Mouse (Mus musculus): ENCODE data around the gene Pard3b. TPM values are rescaled to one million over a fixed set of nuclear protein-coding genes. Genes with fewer than 3 reads are reported as not detected.

Gene Pard3b
- polyA plus RNA-seq, 1 experiment from 2014 or later, result 11.4 TPM

DNA sequence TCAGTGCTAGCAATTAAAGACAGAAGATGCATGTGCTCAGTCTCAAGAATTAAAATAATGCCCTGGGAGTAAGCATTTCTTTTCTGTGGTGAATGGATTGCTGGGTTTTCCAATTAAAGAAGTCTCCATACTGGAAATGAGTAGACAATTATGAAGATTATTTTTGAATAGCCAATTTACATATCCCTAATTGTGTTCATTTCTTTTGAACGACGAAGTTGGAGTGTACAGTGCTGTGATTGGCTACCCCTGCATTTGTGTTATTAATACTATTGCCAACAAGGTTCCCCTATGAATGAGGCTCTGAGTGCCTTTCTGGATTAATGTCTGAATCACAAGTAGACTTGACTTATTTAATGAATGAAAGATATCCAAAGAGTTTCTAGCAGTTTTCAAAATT, 370.2 kb downstream of the Pard3b start:
- Histone ChIP-seq H3K4me1 (ENCODE audit: control insufficient read depth, insufficient read depth, low read length) (peaks cover 3% of the 10 kb centered on the region; the same call in 1 of the 2 replicates), H3K4me2 (ENCODE audit: low read depth, low read length) (no peak overlapping the region), H3K36me3 (ENCODE audit: control insufficient read depth, insufficient read depth) (no peaks in the 10 kb centered on the region), H3K9ac (ENCODE audit: low read length) (no peak overlapping the region), H3K9me3 (replicated peaks; ENCODE audit: control insufficient read depth, low read length) (no peaks in the 10 kb centered on the region), H3K4me3 (ENCODE audit: low read length) (no peak overlapping the region), H3K27me3 (ENCODE audit: control insufficient read depth, insufficient read depth, low read length) (no peaks in the 10 kb centered on the region), H3K27ac (ENCODE audit: low read length) (no peak overlapping the region)
- no peak for ATAC-seq (replicated peaks; ENCODE audit: extremely low read depth, insufficient read depth, low FRiP score)
- 85% methylated on average over 2 of the region's 2 CpGs for WGBS

DNA sequence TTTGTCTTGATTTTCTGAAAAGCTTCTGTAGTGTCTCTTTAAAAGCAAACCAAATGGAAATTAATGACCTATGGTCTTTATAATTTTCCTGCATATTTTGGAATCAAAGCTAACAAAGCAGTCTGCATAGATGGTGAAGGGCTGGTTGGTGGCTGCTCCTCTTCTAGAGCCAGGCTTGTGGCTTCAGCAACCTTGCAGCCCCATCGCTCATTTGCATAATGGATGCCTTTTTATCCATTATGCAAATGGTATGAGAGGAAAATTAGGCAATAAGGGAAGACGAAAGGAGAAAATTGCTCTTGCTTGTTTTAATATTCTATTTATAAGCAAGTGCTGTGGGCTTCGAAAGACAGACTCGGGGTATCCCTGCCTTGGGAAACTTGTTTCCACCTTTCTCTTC, 373.1 kb downstream of the Pard3b start:
- Histone ChIP-seq H3K4me3 (ENCODE audit: low read length) (no peak overlapping the region), H3K9me3 (replicated peaks; ENCODE audit: control insufficient read depth, low read length) (no peaks in the 10 kb centered on the region), H3K27ac (ENCODE audit: low read length) (no peak overlapping the region), H3K4me2 (ENCODE audit: low read depth, low read length) (no peak overlapping the region), H3K9ac (ENCODE audit: low read length) (no peak overlapping the region), H3K27me3 (ENCODE audit: control insufficient read depth, insufficient read depth, low read length) (no peaks in the 10 kb centered on the region), H3K4me1 (ENCODE audit: control insufficient read depth, insufficient read depth, low read length) (no peaks in the 10 kb centered on the region), H3K36me3 (ENCODE audit: control insufficient read depth, insufficient read depth) (no peaks in the 10 kb centered on the region)
- WGBS, result 94% methylated on average over 4 of the region's 4 CpGs
- ATAC-seq (replicated peaks; ENCODE audit: extremely low read depth, insufficient read depth, low FRiP score), result no peak

DNA sequence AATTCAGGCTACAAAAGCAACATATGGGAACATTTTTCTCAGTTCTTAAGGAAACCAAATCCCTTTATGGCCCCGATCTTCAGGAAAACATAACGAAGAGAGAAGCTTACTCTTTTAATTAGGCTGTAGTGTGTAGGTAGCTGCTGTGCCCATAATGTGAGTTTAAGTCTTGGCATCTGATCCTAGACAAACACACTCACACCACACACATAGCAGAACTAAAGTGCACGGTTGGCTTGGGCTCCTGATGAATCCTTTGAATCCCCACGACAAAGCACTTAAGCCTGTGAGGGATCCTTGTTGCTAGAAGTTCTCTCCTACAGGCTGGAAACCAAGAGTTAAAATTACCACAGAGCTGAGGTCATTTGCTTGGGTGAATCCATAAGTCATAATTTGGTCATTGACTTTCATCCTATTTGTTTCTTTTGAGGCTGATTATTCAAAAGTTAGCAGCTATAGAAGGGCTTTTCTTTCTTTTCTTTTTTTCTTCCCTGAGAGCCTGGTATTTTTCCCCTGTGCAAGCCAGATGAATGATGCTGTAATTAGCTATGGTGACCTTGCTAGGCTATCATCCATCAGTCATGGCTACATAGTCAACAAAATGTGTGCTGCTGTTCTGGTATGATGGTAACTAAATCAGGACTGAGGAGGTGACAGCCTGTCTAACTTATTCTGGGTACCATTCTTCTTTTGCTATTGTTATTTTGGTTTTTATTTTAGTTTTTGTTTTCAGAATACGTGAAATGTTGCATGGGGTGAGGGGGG, 378.1 kb downstream of the Pard3b start:
- H3K9ac ChIP-seq (ENCODE audit: low read length), result no peak overlapping the region
- H3K4me2 ChIP-seq (ENCODE audit: low read depth, low read length), result no peak overlapping the region
- H3K9me3 ChIP-seq (replicated peaks; ENCODE audit: control insufficient read depth, low read length), result no peaks in the 10 kb centered on the region
- ATAC-seq (replicated peaks; ENCODE audit: extremely low read depth, insufficient read depth, low FRiP score), result no peak
- no peaks in the 10 kb centered on the region for H3K36me3 ChIP-seq (ENCODE audit: control insufficient read depth, insufficient read depth)
- H3K4me1 ChIP-seq (ENCODE audit: control insufficient read depth, insufficient read depth, low read length), result no peaks in the 10 kb centered on the region
- H3K27me3 ChIP-seq (ENCODE audit: control insufficient read depth, insufficient read depth, low read length), result no peaks in the 10 kb centered on the region
- no peak overlapping the region for H3K27ac ChIP-seq (ENCODE audit: low read length)
- H3K4me3 ChIP-seq (ENCODE audit: low read length), result no peak overlapping the region
- WGBS, result 74% methylated on average over 5 of the region's 5 CpGs

DNA sequence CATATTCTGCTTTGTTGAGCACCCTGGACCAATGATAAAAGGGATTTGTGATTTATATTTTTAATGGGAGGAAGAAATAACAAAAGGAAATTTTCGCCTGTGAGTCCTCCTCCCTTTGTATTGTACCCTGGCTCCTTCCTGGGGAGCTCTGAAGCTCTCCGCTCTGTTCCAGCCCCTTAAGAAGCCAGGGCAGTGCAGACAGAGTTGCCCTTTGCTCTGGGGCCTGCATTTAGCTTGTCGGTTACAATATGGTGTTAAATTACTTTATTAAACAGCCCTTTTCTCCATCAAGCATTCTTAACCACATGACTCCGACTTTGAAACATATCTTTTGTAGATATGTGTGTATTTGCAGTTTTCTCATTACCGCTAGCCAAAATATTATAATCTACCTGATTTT, 379.7 kb downstream of the Pard3b start:
- WGBS, result 73% methylated on average over 5 of the region's 5 CpGs

DNA sequence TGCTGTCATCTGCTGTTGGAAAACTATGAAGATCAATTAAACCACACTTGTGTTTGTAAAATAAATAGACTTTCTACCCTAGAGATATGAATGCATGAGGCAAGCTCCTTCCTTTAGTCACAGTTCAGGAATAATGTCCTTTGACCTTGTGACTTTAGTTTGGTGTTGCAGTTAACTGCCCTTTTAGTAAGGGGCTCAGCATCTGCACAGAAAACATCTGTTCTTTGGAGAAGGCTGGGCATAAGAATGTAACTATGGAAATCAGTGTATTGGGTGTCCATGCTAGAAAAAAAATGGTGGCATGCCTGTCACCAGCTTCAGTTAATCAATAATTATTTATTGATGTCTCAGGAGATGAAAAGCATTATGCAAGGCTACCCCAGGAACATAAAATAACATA, 381.1 kb downstream of the Pard3b start:
- Histone ChIP-seq H3K27me3 (ENCODE audit: control insufficient read depth, insufficient read depth, low read length) (no peaks in the 10 kb centered on the region), H3K9ac (ENCODE audit: low read length) (no peak overlapping the region), H3K4me3 (ENCODE audit: low read length) (no peak overlapping the region), H3K36me3 (ENCODE audit: control insufficient read depth, insufficient read depth) (no peaks in the 10 kb centered on the region), H3K4me2 (ENCODE audit: low read depth, low read length) (no peak overlapping the region), H3K4me1 (ENCODE audit: control insufficient read depth, insufficient read depth, low read length) (no peaks in the 10 kb centered on the region), H3K27ac (ENCODE audit: low read length) (no peak overlapping the region), H3K9me3 (replicated peaks; ENCODE audit: control insufficient read depth, low read length) (no peaks in the 10 kb centered on the region)
- no peak for ATAC-seq (replicated peaks; ENCODE audit: extremely low read depth, insufficient read depth, low FRiP score)

More for the DNA sequence above, 379.7 kb downstream of the Pard3b start:
- no peak overlapping the region for H3K4me3 ChIP-seq (ENCODE audit: low read length)
- H3K4me1 ChIP-seq (ENCODE audit: control insufficient read depth, insufficient read depth, low read length), result no peaks in the 10 kb centered on the region
- ATAC-seq (replicated peaks; ENCODE audit: extremely low read depth, insufficient read depth, low FRiP score), result no peak
- H3K9ac ChIP-seq (ENCODE audit: low read length), result no peak overlapping the region
- no peak overlapping the region for H3K4me2 ChIP-seq (ENCODE audit: low read depth, low read length)
- H3K9me3 ChIP-seq (replicated peaks; ENCODE audit: control insufficient read depth, low read length), result no peaks in the 10 kb centered on the region
- H3K36me3 ChIP-seq (ENCODE audit: control insufficient read depth, insufficient read depth), result no peaks in the 10 kb centered on the region
- no peak overlapping the region for H3K27ac ChIP-seq (ENCODE audit: low read length)
- H3K27me3 ChIP-seq (ENCODE audit: control insufficient read depth, insufficient read depth, low read length), result no peaks in the 10 kb centered on the region

DNA sequence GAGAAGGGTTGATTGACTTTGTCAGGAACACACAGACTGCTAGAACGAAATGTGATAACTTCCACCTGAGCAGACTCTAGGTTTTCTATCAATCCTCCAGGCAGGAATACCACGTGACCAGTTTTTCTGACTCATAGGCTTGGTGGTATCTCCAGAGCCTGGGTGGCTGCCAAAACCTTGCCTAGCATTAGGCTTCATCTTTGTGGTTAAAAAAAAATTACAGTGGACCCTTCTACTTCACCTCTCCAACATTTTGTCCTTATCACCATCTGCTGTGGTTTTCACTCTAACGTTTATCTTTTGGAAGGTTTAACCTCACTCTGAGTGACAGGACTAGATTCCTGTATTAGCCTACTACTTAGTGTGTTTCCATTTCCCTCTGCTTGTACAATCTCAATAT, 403.1 kb downstream of the Pard3b start:
- no peak; the same call in 1 of the 2 replicates for ATAC-seq (replicated peaks; ENCODE audit: extremely low read depth, insufficient read depth, low FRiP score)
- Histone ChIP-seq H3K27me3 (ENCODE audit: control insufficient read depth, insufficient read depth, low read length) (no peaks in the 10 kb centered on the region), H3K4me2 (ENCODE audit: low read depth, low read length) (no peak overlapping the region), H3K4me1 (ENCODE audit: control insufficient read depth, insufficient read depth, low read length) (peaks cover 13% of the 10 kb centered on the region), H3K9ac (ENCODE audit: low read length) (no peak overlapping the region), H3K36me3 (ENCODE audit: control insufficient read depth, insufficient read depth) (no peaks in the 10 kb centered on the region), H3K9me3 (replicated peaks; ENCODE audit: control insufficient read depth, low read length) (no peaks in the 10 kb centered on the region), H3K27ac (ENCODE audit: low read length) (no peak overlapping the region), H3K4me3 (ENCODE audit: low read length) (no peak overlapping the region)
- WGBS, result 14% methylated on average over 3 of the region's 3 CpGs

DNA sequence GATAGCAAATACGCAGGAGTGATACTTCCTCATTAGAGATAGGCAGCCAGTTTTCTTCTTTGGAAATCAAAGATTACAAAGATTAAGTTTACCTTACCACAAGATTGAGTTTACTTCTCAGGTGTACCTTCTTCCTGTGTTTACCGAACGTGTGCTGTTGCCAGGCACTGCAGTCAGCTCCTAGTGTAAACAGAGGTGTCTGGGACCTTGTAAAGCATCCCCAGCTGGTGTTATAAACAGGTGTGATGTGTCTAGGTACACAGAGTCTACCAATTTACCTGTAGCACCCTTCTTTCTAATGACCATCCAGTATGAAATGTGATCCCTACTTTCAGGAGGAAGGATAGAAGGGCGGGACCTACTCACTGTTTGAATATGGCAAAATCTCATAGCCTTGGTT, 410.0 kb downstream of the Pard3b start:
- Histone ChIP-seq H3K27me3 (ENCODE audit: control insufficient read depth, insufficient read depth, low read length) (no peaks in the 10 kb centered on the region), H3K4me2 (ENCODE audit: low read depth, low read length) (no peak overlapping the region), H3K9ac (ENCODE audit: low read length) (no peak overlapping the region), H3K9me3 (replicated peaks; ENCODE audit: control insufficient read depth, low read length) (no peaks in the 10 kb centered on the region), H3K27ac (ENCODE audit: low read length) (no peak overlapping the region), H3K4me3 (ENCODE audit: low read length) (no peak overlapping the region), H3K4me1 (ENCODE audit: control insufficient read depth, insufficient read depth, low read length) (peaks cover 4% of the 10 kb centered on the region; the same call in 1 of the 2 replicates), H3K36me3 (ENCODE audit: control insufficient read depth, insufficient read depth) (no peaks in the 10 kb centered on the region)
- ATAC-seq (replicated peaks; ENCODE audit: extremely low read depth, insufficient read depth, low FRiP score), result no peak
- 62% methylated on average over 4 of the region's 4 CpGs for WGBS

DNA sequence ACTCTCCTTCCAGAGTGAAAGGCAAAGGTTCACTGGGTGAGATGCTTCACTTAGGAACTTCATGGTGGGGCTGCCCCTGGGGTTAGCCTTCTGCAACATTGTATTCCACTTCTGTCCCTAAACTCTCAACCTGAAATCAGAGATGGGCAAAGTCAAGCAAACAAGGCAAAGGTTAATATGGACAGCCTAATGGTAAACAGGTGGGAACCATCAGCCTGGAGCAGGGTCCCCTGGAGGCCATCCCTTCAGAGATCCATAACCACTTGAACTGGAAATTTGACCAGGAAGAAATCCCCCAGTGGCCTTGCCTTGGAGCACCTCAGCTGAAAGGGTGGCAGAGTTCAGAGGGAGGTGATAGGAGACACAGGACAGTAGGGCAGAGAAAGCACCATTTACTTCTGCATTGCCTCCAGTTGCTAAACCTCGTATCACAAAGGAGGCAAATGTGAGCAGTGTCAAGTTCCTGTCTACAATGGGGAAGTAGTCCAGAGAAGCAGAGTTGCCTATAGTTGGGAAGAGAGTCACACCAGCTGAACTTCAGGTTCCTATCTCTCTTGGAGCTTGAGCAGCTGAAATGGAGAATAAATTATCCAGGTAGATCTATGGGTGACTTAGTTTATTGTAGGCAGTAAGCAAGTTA, 412.7 kb downstream of the Pard3b start:
- H3K4me3 ChIP-seq (ENCODE audit: low read length), result no peak overlapping the region
- no peak overlapping the region for H3K9ac ChIP-seq (ENCODE audit: low read length)
- no peak overlapping the region for H3K27ac ChIP-seq (ENCODE audit: low read length)
- no peak overlapping the region for H3K4me2 ChIP-seq (ENCODE audit: low read depth, low read length)
- 40% methylated on average over 1 of the region's 1 CpGs for WGBS
- ATAC-seq (replicated peaks; ENCODE audit: extremely low read depth, insufficient read depth, low FRiP score), result no peak
- H3K4me1 ChIP-seq (ENCODE audit: control insufficient read depth, insufficient read depth, low read length), result no peaks in the 10 kb centered on the region; the same call in 1 of the 2 replicates
- no peaks in the 10 kb centered on the region for H3K36me3 ChIP-seq (ENCODE audit: control insufficient read depth, insufficient read depth)
- H3K27me3 ChIP-seq (ENCODE audit: control insufficient read depth, insufficient read depth, low read length), result no peaks in the 10 kb centered on the region
- H3K9me3 ChIP-seq (replicated peaks; ENCODE audit: control insufficient read depth, low read length), result no peaks in the 10 kb centered on the region

DNA sequence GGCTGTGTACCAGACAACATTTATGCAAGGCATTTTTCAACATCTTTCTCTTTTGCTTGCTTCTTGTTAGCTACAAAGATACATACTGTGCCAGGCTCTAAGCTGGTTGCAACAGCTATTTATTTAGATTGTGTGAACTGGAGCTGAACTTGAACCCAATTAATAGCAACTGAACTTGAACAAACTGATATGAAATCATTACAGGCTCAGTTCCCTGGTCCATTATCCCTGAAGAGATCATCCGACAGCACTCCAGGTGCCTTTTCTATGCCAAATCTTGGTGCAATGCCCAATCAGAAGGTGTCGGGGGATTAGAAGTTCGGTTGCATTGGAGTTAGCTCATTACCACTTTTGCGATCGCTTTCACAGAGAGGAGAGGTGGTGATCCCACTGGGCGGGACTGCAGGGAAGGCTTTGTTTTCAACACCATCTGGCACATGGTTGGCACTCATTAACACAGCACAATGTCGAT, 414.6 kb downstream of the Pard3b start:
- no peak overlapping the region for H3K9ac ChIP-seq (ENCODE audit: low read length)
- H3K4me3 ChIP-seq (ENCODE audit: low read length), result no peak overlapping the region
- H3K4me1 ChIP-seq (ENCODE audit: control insufficient read depth, insufficient read depth, low read length), result no peaks in the 10 kb centered on the region; the same call in 1 of the 2 replicates
- no peak overlapping the region for H3K4me2 ChIP-seq (ENCODE audit: low read depth, low read length)
- no peak overlapping the region for H3K27ac ChIP-seq (ENCODE audit: low read length)
- no peak for ATAC-seq (replicated peaks; ENCODE audit: extremely low read depth, insufficient read depth, low FRiP score)
- H3K9me3 ChIP-seq (replicated peaks; ENCODE audit: control insufficient read depth, low read length), result no peaks in the 10 kb centered on the region
- WGBS, result 57% methylated on average over 7 of the region's 7 CpGs
- no peaks in the 10 kb centered on the region for H3K27me3 ChIP-seq (ENCODE audit: control insufficient read depth, insufficient read depth, low read length)
- no peaks in the 10 kb centered on the region for H3K36me3 ChIP-seq (ENCODE audit: control insufficient read depth, insufficient read depth)

Data from heart, embryonic 16.5 days (tissue).